Mouse (Mus musculus): Measurements from ENCODE around the gene Ceacam18.

Ceacam18 gene

DNA sequence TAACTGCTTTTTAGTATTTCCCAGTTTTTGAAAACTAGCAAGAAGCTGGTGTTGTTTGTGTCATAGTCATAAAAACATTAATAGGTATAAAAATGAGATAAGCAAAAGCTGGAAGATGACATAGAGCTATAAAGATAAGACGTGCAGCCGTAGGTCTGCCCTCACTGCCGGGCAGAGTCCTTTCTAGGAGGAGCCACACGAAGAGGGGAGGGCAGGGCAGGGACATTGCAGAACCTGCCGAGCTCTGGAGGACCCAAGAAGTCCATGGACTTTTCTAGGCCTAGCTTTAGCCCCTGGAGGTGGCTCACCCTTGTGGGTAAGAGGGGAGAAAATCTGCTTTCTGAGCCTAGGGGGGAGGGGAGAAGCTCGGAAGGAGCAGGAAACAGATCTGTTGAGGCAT lies at the start of gene Ceacam18:
Gene Ceacam18 (plus strand): TSS at position 208 of the 400 bp plus-strand sequence.
- DNase-seq (ENCODE audit: low read depth, low spot score), result no peak

- peak; percentile 38 for DNase-seq (ENCODE audit: low read depth, low spot score)
These were observed 49.7 kb upstream of the Ceacam18 start for GRCm38 (mm10) chr7:43584790-43585189.

- DNase-seq (ENCODE audit: low read depth, low spot score), result no peak
These were observed 32.6 kb upstream of the Ceacam18 start for GRCm38 (mm10) chr7:43601884-43602283.

DNA sequence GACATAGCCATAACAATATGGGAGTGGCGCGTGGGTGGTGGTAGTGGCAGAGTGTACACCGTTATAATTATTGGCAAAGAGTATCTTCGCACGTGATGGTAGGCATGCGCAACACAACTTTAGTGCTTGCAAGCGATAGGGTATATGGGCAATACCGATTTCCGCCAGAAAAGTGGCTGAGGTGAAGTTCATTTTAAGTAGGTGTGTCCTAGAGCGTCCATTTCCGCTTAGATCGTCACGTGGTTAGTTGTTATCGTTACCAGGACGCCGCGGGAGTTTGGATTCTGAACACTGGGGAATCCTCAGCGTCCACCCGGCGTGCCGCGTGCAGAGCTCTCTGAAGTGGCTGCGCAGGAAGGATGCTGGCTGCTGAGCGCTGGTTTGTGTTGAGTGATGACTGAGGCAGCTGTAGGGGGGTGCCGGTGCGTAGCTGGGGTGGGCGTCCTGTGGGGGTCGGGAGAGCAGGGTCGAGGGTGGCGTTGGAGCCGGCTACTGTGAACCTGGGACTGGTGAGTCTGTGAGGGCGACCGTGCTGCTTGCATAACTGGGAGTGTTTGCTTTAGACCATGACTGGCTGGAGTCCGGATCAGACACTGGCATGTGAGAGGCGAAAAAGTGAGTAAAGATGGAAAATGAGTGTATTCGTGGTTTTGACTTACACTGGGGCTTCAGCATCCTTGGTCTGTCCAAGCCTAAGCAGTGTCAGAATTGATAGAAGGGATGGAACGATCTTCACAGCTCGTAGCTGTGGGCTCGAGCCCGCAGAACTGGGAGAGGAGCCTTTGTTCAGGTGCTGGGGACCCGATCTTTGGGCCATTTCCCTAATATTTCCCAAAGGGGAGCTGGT lies 27.4 kb upstream of the Ceacam18 start, which contains the start of gene Zfp819:
Gene Zfp819 (plus strand): TSS at position 274 of the 847 bp plus-strand sequence.
- DNase-seq (ENCODE audit: low read depth, low spot score), result peak; percentile 29

GRCm38 (mm10) chr7:43607743-43608287 lies 26.7 kb upstream of the Ceacam18 start:
- DNase-seq (ENCODE audit: low read depth, low spot score), result no peak

- DNase-seq (ENCODE audit: low read depth, low spot score), result no peak
These were observed 26.1 kb upstream of the Ceacam18 start for GRCm38 (mm10) chr7:43608316-43608824.

DNA sequence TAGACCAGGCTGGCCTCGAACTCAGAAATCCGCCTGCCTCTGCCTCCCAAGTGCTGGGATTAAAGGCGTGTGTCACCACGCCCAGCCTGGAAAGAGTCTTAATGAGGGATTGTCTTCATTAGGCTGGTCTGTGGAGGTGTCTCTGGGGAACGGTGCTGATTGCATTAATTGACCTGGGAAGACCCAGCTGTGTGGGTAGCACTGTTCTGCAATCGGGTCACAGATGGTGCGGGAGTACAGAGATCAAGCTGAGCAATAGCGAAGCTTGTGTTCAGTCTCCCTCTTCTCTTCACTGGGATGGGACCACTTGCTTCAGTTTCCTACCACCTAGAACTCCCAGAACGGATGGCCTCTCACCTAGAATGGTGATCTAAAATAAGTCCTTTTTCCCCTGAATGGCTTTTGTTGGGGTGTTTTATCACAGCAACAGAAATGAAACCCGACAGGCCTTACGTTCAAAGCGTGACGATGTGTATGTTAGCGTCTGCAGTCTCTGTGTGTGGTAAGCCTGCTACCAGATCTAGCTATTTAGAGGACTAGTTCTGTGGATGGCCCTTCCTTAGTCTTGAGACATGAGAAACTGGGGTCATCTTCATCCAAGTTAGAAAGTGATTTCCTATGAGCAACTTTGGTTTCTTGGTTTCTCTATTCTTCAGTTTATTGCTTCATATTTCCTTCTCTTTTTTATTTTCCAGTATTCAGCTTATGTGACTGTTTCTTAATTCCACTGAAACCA lies 20.5 kb upstream of the Ceacam18 start:
- DNase-seq (ENCODE audit: low read depth, low spot score), result no peak

- DNase-seq (ENCODE audit: low read depth, low spot score), result no peak
These were observed 11.6 kb upstream of the Ceacam18 start for GRCm38 (mm10) chr7:43622927-43623326.

- DNase-seq (ENCODE audit: low read depth, low spot score), result no peak
These were observed 10.7 kb upstream of the Ceacam18 start for GRCm38 (mm10) chr7:43623819-43624218.

- no peak for DNase-seq (ENCODE audit: low read depth, low spot score)
These were observed 9.4 kb upstream of the Ceacam18 start for GRCm38 (mm10) chr7:43625065-43625464.

DNA sequence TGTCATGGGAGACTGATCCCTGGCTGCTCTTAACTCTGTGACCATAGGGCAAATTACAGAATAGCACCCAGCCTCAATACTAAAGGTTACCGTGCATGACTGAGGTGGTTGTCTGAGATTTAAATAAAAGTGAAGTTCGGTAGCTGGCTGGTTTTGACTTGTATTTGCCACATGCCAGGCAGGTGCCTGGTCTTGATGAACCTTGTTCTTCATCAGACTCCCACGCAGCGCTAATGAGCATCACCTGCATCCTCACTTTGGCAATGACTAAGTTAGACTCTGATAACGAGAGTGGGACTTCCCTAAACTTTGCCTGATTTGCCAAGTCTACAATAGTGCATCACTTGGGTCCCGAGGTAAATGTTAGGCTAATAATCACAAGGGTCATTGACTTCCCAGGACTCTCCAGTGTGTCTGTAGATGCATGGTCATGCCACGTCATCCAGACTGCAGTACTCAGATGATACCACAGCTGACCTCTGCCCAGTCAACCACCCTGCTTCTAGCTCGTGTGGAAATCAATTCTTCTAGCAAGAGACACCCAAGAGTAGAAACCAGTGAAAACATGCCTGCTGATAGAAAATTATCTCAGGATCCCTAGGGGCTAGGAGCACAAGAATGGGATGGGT lies 8.6 kb upstream of the Ceacam18 start:
- DNase-seq (ENCODE audit: low read depth, low spot score), result no peak

GRCm38 (mm10) chr7:43633940-43634339 lies 567 bp upstream of the Ceacam18 start:
- no peak for DNase-seq (ENCODE audit: low read depth, low spot score)

DNA sequence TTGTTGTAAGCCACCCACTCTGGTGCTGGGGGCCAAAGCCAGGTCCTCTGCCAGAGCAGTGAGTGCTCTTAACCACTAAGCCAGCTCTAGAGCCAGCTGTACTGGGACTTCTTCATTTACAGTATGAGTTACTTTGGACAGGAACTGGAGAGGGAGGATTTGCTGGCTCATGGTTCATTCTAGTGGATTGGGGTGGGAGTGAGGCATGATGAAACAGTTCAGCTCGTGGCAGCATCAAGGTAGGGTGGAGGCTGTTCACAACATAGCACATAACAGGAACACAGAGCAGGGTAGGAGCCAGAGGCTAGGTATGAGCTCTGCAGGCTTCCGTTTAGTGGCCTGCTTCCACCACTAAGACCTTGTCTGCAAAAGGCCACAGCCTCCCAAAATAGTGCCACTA lies 1.7 kb downstream of the Ceacam18 start:
- DNase-seq (ENCODE audit: low read depth, low spot score), result no peak

DNA sequence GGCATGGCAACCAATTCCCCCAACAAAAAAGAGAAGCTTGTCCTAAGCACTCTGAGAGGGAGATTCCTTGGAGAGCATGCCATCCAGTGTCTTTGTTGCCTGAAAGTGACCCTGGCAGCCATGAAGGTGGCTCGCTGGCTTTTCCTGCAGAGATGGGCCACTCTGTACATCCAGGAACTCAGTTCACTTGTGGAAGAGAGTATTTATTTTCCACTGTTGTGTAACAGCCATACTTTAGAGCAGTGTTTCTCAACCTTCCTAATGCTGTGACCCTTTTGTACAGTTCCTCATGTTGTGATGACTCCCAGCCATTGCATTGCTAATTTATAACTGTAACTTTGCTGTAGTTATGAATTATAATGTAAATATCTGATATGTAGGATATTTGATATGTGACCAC lies 2.6 kb downstream of the Ceacam18 start:
- no peak for DNase-seq (ENCODE audit: low read depth, low spot score)

GRCm38 (mm10) chr7:43642587-43642986 lies 8.1 kb downstream of the Ceacam18 start:
- DNase-seq (ENCODE audit: low read depth, low spot score), result no peak

- no peak for DNase-seq (ENCODE audit: low read depth, low spot score)
These were observed 8.6 kb downstream of the Ceacam18 start for GRCm38 (mm10) chr7:43643046-43643652.

GRCm38 (mm10) chr7:43652683-43653082 lies 18.2 kb downstream of the Ceacam18 start:
- no peak for DNase-seq (ENCODE audit: low read depth, low spot score)

- DNase-seq (ENCODE audit: low read depth, low spot score), result no peak
These were observed 20.0 kb downstream of the Ceacam18 start for GRCm38 (mm10) chr7:43654519-43654918.

- no peak for DNase-seq (ENCODE audit: low read depth, low spot score)
These were observed 21.7 kb downstream of the Ceacam18 start for GRCm38 (mm10) chr7:43656232-43656631.

GRCm38 (mm10) chr7:43660002-43660401 lies 25.5 kb downstream of the Ceacam18 start, which contains the start of gene Siglece:
TSS of gene Siglece (minus strand) at chr7:43660161.
- DNase-seq (ENCODE audit: low read depth, low spot score), result no peak

GRCm38 (mm10) chr7:43662804-43663203 lies 28.3 kb downstream of the Ceacam18 start:
- peak; percentile 89 for DNase-seq (ENCODE audit: low read depth, low spot score)
